Mouse (Mus musculus) liver, postnatal 0 days (tissue): Measurements from ENCODE around the gene Inava.

Experiments
- CTCF ChIP-seq: sonication (generic); IDR thresholded peaks from 2 replicates; pipeline ENCODE4 v1.5.1; 2016; ENCODE audit warnings: antibody characterized with exemption, low read depth
- EP300 ChIP-seq: IDR thresholded peaks from 2 replicates; pipeline ENCODE4 v1.6.1; 2016; ENCODE audit warnings: antibody characterized with exemption, low read depth, mild to moderate bottlenecking

DNA sequence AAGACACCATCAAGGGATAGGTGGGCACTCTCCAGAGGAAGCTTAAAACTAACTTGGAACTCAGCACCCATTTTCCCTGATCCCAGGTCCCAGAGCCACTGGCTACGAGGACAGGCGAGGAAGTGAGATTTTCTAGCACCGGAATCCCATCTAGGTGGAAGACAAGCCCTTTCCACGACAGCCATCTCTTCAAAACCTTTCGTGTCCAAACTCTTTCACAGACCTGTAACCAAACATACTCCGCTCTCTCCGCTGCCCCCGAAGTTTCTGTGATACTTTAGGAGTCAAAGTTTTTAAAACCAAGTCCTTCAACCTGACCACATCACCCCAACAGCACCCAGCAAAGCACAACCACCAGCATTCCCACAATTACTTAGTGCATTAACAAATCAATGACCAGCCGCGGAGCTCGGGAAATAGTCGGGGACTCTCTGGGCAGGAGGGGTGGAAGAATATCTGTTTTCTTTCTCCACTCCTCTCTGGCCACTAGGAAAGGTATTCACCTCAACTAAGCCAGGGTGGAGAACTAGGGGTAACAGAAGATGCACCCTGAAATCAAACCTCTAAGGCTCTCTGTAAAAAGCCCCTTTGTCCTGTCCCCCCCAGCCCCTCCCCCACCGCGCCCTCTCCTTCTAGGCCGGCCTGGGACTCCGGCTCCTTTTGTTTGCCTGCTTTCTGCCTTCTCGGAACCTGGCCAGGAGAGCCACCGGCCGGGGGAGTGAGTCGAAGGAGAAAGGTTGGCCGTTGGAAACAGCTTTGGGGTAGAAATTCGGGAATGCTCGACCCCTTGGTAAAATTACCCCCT is 876 bp downstream of the Inava start:
- no peak for TF ChIP-seq CTCF
- TF ChIP-seq EP300: no peak
